ENCODE assay signal across 17 mouse cellular contexts in genomic region chr8:86581921-86582331, GRCm38 (mm10). TPM values are rescaled to one million over a fixed set of nuclear protein-coding genes. Genes with fewer than 3 reads are reported as not detected.
DNase-seq lines count a peak whose midpoint lies in the region; ATAC-seq and TF ChIP-seq lines count a peak whose summit lies in the region.
"Had no signal": no experiment of that assay in that cellular context is flagged by ENCODE, and none has a peak within 500 bp of the region (broad histone marks: within the 10 kb centered on the region; RNA-seq: fewer than 3 reads in every experiment).

No protein-coding gene starts in this region.

- ATAC-seq in embryonic facial prominence, embryonic 14.5 days (ENCODE audit: low read depth): no peak
- no peak for ATAC-seq in kidney, embryonic 15.5 days (replicated peaks; ENCODE audit: low FRiP score)
- ATAC-seq: intestine, embryonic 16.5 days had no signal

- DNase-seq in embryonic facial prominence, embryonic 14.5 days (ENCODE audit: low spot score): peak; percentile 19
- no peak for DNase-seq in embryonic facial prominence, embryonic 10.5 days (ENCODE audit: low spot score)
- DNase-seq in layer of hippocampus, adult 2 months (ENCODE audit: low spot score in 2 of 2): peak in 1 of 2 experiments; percentile 28
- DNase-seq in layer of hippocampus, postnatal 14 days (ENCODE audit: low spot score in 2 of 2): no peak
- peak; percentile 60 for DNase-seq in 3T3-L1 (ENCODE audit: low read depth, low spot score)
- peak; percentile 55 for DNase-seq in cerebellum, adult 8-10 months
- no peak for DNase-seq in frontal cortex, postnatal 14 days (ENCODE audit: low spot score in 2 of 2)
- DNase-seq: B cell, adult 2 months; lung, adult 18-20 months; right cerebral cortex, postnatal 25 days had no signal

- no peaks in the 10 kb centered on the region for H3K9me3 ChIP-seq in embryonic facial prominence, embryonic 14.5 days (ENCODE audit: control insufficient read depth, low read length)
- no peaks in the 10 kb centered on the region for H3K9me3 ChIP-seq in embryonic facial prominence, embryonic 10.5 days
- no peaks in the 10 kb centered on the region for H3K9me3 ChIP-seq in kidney, embryonic 15.5 days (replicated peaks)
- H3K9me3 ChIP-seq: heart, embryonic 15.5 days; limb, embryonic 12.5 days; neural tube, embryonic 12.5 days; stomach, embryonic 15.5 days had no signal

- no peak overlapping the region for H3K27ac ChIP-seq in embryonic facial prominence, embryonic 14.5 days (replicated peaks; ENCODE audit: low read depth, low read length)
- H3K27ac ChIP-seq in embryonic facial prominence, embryonic 10.5 days (replicated peaks): no peak overlapping the region
- peak overlapping the region; percentile 0; the same call in 1 of the 2 replicates for H3K27ac ChIP-seq in layer of hippocampus, adult 2 months
- H3K27ac ChIP-seq in kidney, embryonic 15.5 days: no peak overlapping the region
- H3K27ac ChIP-seq: heart, embryonic 15.5 days; limb, embryonic 12.5 days; neural tube, embryonic 12.5 days; stomach, embryonic 15.5 days had no signal

- no peak overlapping the region for H3K4me3 ChIP-seq in embryonic facial prominence, embryonic 14.5 days (ENCODE audit: low read depth, low read length)
- H3K4me3 ChIP-seq in embryonic facial prominence, embryonic 10.5 days: no peak overlapping the region
- no peak overlapping the region for H3K4me3 ChIP-seq in layer of hippocampus, adult 2 months
- no peak overlapping the region for H3K4me3 ChIP-seq in kidney, embryonic 15.5 days (replicated peaks)
- H3K4me3 ChIP-seq: heart, embryonic 15.5 days; limb, embryonic 12.5 days; neural tube, embryonic 12.5 days; stomach, embryonic 15.5 days had no signal

- TF ChIP-seq CTCF in layer of hippocampus, adult 2 months (conservative IDR thresholded peaks at IDR 0.05): peak; percentile 75

- peaks cover 6% of the 10 kb centered on the region; the same call in 1 of the 2 replicates for H3K4me1 ChIP-seq in embryonic facial prominence, embryonic 14.5 days (ENCODE audit: control insufficient read depth, insufficient read depth, low read length)
- peaks cover 13% of the 10 kb centered on the region for H3K4me1 ChIP-seq in embryonic facial prominence, embryonic 10.5 days
- H3K4me1 ChIP-seq in kidney, embryonic 15.5 days: peaks cover 11% of the 10 kb centered on the region
- H3K4me1 ChIP-seq: neural tube, embryonic 12.5 days; stomach, embryonic 15.5 days had no signal

- H3K9ac ChIP-seq in embryonic facial prominence, embryonic 14.5 days (ENCODE audit: low read depth, low read length): no peak overlapping the region; the same call in 1 of the 2 replicates
- no peak overlapping the region for H3K9ac ChIP-seq in kidney, embryonic 15.5 days
- H3K9ac ChIP-seq: heart, embryonic 15.5 days; limb, embryonic 12.5 days; neural tube, embryonic 12.5 days; stomach, embryonic 15.5 days had no signal

- no peak overlapping the region for H3K4me2 ChIP-seq in embryonic facial prominence, embryonic 14.5 days (ENCODE audit: low read depth, low read length)
- H3K4me2 ChIP-seq in kidney, embryonic 15.5 days: no peak overlapping the region
- H3K4me2 ChIP-seq: heart, embryonic 15.5 days; limb, embryonic 12.5 days; neural tube, embryonic 12.5 days; stomach, embryonic 15.5 days had no signal

- no peaks in the 10 kb centered on the region for H3K36me3 ChIP-seq in embryonic facial prominence, embryonic 14.5 days (ENCODE audit: control insufficient read depth, insufficient read depth, low read length)
- no peaks in the 10 kb centered on the region for H3K36me3 ChIP-seq in embryonic facial prominence, embryonic 10.5 days (replicated peaks)
- H3K36me3 ChIP-seq in kidney, embryonic 15.5 days: no peaks in the 10 kb centered on the region
- H3K36me3 ChIP-seq: heart, embryonic 15.5 days; limb, embryonic 12.5 days; neural tube, embryonic 12.5 days; stomach, embryonic 15.5 days had no signal

- 85% methylated on average over 4 of the region's 4 CpGs for WGBS in embryonic facial prominence, embryonic 14.5 days
- WGBS in embryonic facial prominence, embryonic 10.5 days: 81% methylated on average over 4 of the region's 4 CpGs
- 74% methylated on average over 4 of the region's 4 CpGs for WGBS in kidney, embryonic 15.5 days

- H3K27me3 ChIP-seq in embryonic facial prominence, embryonic 14.5 days (replicated peaks; ENCODE audit: control insufficient read depth, insufficient read depth, low read length): no peaks in the 10 kb centered on the region
- H3K27me3 ChIP-seq in embryonic facial prominence, embryonic 10.5 days (replicated peaks; ENCODE audit: low read depth, poor library complexity, severe bottlenecking): no peaks in the 10 kb centered on the region
- H3K27me3 ChIP-seq in kidney, embryonic 15.5 days: no peaks in the 10 kb centered on the region
- H3K27me3 ChIP-seq: heart, embryonic 15.5 days; limb, embryonic 12.5 days; neural tube, embryonic 12.5 days; stomach, embryonic 15.5 days had no signal

RNA-seq across cellular contexts. Expression of gene Abcc12, which starts 1.4 kb away (rescaled TPM):
- polyA plus RNA-seq in embryonic facial prominence, embryonic 14.5 days (2014; fragmentation: Nextera tagmentation; extraction: Ambion mirVana): 0.16 and 0.29 TPM in 2 replicates
- polyA plus RNA-seq in embryonic facial prominence, embryonic 10.5 days (2016; fragmentation: Nextera tagmentation; extraction: Ambion mirVana): not detected in 2 replicates
- total RNA-seq in layer of hippocampus, adult 2 months (2021): under 1 TPM; 0.36 to 0.47 TPM
- total RNA-seq in layer of hippocampus, postnatal 14 days (2021): under 1 TPM; 0.52 to 0.60 TPM
- polyA plus RNA-seq in kidney, embryonic 15.5 days (2015; fragmentation: Nextera tagmentation; extraction: Ambion mirVana): 0.14 and 0.15 TPM in 2 replicates
- total RNA-seq: adrenal gland, adult 18-20 months had no signal
- polyA plus RNA-seq: neural tube, embryonic 12.5 days had no signal

RNA-seq across cellular contexts. Expression of gene Lonp2, which starts 41.9 kb away (rescaled TPM):
- 55.7 and 58.2 TPM in 2 replicates for polyA plus RNA-seq in embryonic facial prominence, embryonic 14.5 days (2014; fragmentation: Nextera tagmentation; extraction: Ambion mirVana)
- 50.5 and 51.4 TPM in 2 replicates for polyA plus RNA-seq in embryonic facial prominence, embryonic 10.5 days (2016; fragmentation: Nextera tagmentation; extraction: Ambion mirVana)
- total RNA-seq in layer of hippocampus, adult 2 months (2021): 10 to 100 TPM; 82.4 to 84.2 TPM
- 10 to 100 TPM; 59.3 to 68.4 TPM for total RNA-seq in layer of hippocampus, postnatal 14 days (2021)
- polyA plus RNA-seq in kidney, embryonic 15.5 days (2015; fragmentation: Nextera tagmentation; extraction: Ambion mirVana): 63.2 and 63.9 TPM in 2 replicates

Comparison
In these comparisons a context has a peak if more than half of its experiments do, and no peak if none do; other contexts are left out.
1. DNase-seq: peak in embryonic facial prominence, embryonic 14.5 days (single experiment), 3T3-L1 (single experiment) and cerebellum, adult 8-10 months (single experiment); none in embryonic facial prominence, embryonic 10.5 days (single experiment), layer of hippocampus, postnatal 14 days (0 of 2) and frontal cortex, postnatal 14 days (0 of 2).